Mouse (Mus musculus): Measurements from ENCODE around the gene Isl2. TPM values are rescaled to one million over a fixed set of nuclear protein-coding genes. Genes with fewer than 3 reads are reported as not detected.
A peak's percentile ranks its signal among the peaks of the same experiment; 100 is the strongest.

Isl2 gene
- total RNA-seq, 2 experiments from 2014 or later, result not detected

DNA sequence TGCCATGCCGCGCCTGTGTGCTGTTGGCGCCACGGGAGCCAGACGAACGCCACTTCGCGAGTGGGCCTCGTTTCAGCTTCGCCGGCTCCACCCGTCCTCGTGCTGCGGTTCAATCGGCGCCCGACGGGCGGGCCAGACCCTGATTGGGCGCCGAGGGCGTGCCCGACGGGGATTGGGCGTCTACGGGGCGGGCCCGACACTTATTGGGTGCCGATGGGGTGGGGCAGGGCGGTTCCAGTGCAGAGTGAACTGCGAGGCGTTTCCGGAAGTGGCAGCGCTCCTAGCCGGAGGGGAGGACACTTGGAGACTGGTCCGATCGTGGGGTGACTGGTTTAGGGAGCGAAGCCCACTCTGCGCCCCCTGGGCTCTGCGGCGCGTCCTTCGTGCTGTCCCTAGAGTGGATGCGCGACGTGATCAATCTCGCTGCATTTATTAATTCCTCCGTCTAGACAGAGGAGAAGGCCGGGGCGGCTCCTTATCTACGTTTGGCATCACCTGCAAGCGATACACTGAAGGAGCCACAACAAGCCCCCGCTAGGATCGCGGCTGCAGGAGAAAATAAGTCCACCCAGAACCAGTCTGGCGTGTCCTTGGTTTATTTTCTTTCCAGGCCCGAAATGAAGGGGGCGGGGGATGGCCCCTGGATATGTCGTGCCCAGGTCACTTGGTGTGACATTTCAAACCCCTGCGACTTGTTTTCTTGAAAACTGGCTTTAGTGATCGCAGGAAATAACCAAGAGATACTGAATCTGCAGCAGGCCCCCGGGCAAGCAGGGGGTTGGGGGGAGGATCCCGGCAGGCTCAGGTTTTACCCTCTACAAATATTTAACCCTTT is 7.9 kb downstream of the Isl2 start:
- peak in 1 of 2 experiments; percentile 35 for DNase-seq (ENCODE audit: low spot score in 2 of 2)

DNA sequence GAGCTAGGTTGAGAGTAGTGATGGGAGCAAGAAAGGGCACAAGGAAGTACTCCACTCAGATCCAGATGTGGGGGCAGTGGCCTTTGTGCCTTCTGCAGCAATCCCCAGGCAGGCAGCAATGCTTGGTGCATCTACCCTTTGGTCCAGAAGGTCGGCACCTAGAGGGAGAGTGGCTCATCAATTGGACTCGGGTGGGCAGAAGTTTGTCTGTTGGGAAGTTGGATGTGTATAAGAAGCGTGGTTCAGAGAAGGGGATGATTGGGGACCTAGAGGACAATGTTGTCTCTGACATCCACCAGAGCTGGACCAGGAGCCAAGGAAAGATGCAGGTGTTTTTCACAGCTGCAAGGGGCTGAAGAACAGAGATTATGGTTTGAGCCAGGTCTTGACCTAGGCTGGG is 10.4 kb downstream of the Isl2 start:
- no peak for DNase-seq (ENCODE audit: low spot score in 2 of 2)

DNA sequence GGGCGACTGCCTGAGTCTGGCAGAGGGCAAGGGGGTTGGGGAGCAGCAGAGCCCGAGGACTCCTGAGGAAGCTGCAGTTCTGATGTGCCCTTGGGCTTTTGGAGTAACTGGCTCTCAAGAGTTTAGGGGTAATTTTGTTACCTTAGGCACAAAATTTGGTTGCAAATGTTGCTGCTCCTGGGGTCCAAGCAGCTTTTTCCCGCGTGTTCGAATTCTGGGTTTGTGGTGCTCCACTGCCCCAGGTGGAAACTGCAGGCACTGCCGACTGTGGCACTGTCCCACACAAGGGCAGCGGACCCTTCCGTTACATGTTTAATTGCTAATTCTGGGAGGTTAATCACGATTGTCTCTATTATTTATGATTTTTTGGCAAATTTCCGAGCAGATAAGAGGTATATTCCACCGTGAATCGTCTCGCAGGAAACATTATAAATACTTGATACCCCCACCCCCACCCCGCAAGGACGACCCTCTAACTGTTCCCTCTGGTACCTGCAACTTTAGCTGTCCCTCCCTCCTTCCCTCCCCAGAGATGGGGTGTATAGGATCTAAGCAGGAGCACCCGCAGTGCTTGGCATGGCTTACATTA is 10.9 kb downstream of the Isl2 start:
- DNase-seq (ENCODE audit: low spot score in 2 of 2), result no peak

DNA sequence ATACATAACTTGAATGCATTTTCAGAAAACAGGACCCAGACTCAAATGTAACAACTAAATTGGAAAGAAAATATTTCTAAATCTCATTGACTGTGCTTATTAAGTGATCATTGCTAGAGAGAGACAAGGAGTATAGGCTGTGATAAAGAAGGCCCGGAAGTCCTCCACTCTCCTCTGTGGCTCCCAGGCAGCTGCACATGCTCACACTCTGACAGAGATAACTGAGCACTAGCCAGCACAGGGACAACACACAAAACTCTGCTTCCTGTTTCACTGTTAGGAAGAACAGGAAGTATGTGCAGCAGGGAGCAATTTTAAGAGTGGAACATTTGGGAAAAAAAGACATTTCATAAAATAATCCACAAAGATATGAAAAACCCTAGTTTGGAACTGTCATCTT is 16.5 kb downstream of the Isl2 start:
- DNase-seq (ENCODE audit: low spot score in 2 of 2), result no peak

DNA sequence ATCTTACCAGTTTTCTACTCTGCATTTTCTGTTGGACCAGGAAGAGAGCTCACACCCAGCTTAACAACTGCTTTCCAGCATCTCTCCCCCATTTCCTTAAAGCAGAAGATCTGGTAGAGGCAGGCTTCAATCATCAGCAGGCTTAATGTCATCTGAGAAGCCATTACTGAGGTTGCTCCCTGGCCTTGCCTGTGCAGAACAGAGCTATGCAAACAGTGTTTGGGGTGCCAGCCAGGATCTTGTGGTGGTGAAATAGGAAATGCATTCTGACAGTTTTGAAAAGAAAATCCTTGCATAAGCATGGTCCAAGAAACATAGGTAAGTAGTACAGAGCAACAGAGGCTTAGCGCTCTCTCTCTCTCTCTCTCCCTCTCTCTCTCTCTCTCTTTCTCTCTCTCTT is 22.5 kb downstream of the Isl2 start:
- no peak for DNase-seq (ENCODE audit: low spot score in 2 of 2)

DNA sequence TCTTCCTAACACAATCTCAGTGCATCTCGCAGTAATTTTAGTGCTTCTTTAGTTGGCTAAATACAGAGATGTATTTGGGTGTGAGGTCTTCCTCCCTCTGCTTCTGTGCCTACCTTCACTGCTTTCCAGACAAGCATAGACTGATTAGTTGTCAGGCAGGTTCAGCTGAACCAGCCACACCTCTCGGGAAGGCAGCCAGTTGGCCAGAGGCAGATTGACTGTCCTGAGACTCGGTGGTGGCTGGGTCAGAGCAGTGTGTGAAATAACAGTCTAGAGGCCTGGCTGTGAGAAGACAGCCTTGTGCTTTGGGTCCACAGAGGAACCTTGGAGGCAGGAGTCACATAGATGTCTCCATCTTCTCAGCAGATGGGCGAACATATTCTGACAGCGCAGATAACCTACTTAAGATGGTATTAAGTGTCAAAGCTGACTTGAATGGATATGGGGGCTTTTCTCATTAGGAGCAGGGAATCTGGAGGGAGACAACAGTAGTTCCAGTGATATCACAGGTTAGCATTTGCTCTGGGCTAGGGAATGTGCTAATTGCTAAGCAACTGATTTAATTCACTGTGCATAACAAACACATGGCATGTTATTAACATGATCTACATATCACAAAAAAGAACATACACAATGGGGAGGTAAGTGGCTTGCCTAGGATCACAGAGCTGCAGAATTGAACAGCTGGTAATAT is 30.1 kb downstream of the Isl2 start:
- no peak for DNase-seq (ENCODE audit: low spot score in 2 of 2)

DNA sequence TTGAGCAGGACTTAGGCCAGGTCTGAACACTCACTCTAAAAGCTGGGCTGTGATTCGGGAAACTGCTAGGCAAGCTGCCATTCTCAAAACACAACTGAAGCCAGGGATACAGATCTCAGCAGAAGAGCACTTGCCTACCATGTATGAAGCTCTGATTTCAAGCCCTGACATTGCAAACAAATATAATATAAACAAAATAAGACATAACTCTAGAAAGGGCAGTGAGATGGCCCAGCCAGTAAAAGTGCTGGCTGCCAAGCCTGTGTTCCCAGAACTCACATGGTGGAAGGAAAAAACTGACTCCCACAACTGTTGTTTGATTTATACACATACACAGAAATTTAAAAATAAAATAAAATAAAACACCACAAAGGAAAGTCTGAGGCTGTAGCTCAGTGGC is 32.6 kb downstream of the Isl2 start:
- no peak for DNase-seq (ENCODE audit: low spot score in 2 of 2)

DNA sequence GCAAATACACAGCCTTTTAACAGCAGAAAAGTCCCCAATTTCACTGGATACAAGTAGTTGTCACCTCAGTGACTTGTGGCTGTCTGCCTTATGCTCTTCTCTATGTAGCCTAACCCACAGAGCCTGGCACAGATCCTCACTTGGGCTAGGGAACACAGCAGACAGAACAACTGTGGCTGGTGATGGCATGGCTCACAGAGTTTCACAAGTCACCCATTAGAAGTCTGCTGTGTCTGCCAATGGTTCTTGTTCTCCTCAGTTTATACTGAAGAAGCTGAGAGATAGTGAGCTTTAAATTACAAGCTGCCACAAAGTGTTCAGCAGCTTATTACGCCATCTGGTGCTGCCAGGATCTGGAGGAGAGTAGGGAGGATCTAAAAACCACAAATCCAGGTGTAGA is 38.1 kb downstream of the Isl2 start:
- peak in 1 of 2 experiments; percentile 12 for DNase-seq (ENCODE audit: low spot score in 2 of 2)

DNA sequence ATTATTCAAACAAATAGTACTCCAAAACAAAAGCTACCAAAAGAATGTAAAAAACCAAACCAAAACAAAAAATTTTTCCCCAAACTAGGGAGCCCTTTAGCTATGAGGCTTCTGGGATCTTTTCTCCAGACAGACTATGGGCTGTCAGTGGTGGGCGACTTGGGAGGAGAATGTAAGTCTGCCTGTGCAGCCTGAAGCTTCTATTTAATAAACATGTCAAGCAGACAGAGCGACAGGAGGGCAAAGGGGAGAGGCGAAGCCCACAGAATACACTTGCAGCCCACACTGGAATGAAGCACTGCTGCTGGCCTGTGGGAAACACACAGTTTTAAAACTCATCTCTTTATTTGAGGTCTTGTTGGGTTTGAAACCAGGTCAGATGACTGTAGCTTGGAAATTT is 42.9 kb downstream of the Isl2 start:
- no peak for DNase-seq (ENCODE audit: low spot score in 2 of 2)

DNA sequence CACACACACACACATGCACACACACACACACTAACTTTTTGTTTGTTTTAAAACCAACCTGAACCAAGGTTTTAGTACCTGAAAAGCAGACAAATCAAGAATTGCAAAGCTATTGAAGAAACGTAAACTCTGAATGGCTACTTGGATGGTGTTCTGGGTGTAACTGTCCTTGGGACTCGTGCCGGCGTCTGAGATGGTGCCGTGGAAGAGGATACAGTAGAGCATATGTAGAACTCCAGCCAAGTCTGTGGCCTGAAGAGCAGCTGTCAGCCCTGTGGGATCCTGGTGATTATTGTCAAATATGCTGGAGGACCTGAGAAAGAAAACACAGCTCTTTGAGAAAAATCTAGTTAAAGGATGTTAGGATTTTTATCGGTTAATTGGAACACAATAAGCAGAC is 47.7 kb downstream of the Isl2 start:
- DNase-seq (ENCODE audit: low spot score in 2 of 2), result no peak

Other genes starting within 250 kb of the Isl2 start
- under 1 TPM; 0.57 to 0.65 TPM for gene Nrg4, start 211.8 kb upstream of the Isl2 start, total RNA-seq (2021)
- gene Tmem266, start 211.8 kb upstream of the Isl2 start, total RNA-seq (2021), result 1 to 10 TPM; 7.7 to 10.0 TPM
- gene Etfa, start 26.4 kb upstream of the Isl2 start, total RNA-seq (2021), result 10 to 100 TPM; 53.2 to 54.7 TPM

Measured in layer of hippocampus, postnatal 10 days (tissue).